Mouse (Mus musculus): ENCODE data around the gene Nrf1.

Gene Nrf1

DNA sequence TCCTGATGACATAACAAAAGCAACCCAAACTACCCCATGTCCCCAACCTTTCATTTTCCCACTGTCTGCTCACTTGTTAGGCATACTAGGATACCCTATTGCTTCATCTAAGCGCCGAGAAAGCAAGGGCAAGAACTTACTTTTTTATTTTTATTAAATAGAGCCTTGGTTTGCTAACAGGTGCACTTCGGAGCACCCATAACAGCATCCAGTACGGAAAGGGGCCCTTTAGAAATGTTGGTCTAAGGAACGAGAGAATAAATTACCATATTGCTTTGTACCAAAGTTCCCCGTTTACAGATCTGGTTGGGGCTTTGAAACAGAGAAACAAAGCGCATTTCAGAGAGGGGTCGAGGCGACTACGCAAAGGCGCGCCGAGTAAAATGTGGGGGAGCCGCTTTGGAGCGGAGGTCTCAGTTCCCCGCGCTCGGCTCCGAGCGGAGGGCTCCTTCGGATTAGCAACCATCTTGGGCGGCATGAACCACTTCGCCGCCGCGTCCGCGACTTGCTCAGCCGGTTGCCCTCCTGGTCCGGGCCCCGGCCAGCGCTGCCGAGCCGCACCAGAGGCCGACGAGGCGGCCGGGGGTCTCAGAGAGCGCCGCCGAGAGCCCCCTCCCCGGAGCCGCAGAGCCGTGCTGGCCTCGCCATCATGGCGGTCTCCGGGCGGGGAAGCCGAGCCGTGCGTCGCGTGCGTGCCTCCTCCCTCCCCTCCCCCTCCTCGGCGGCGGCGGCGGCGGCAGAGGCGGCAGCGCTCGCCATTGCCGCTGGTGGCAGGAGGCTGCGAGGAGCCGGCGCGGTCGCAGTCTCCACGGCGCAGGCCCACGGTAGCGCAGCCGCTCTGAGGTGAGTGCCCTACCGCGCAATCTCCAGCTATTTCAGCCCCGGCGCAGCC is at the start of gene Nrf1:
Gene Nrf1 (plus strand): TSS at position 718 of the 892 bp plus-strand sequence.
- DNase-seq, result peak; percentile 92

DNA sequence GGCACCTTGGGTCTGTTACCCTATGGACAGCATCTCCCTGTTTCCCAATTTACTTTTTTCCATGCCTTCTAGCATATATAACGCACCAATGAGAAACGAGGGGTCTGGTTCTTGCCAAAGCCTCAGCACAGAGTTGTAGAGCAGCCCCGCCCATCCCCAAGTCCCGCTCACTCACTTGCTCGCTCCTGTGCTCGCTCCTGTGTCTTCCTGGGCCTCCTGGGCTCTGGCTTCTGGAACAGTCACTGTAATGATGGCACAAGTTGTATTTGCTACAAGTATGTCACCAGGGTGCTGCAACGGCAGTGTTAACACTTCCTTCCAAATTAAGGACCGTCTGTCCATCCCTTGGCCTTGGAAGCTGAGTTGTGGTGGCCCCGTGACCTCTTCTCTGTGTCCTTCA is 49.6 kb upstream of the Nrf1 start:
- DNase-seq, result peak; percentile 33

DNA sequence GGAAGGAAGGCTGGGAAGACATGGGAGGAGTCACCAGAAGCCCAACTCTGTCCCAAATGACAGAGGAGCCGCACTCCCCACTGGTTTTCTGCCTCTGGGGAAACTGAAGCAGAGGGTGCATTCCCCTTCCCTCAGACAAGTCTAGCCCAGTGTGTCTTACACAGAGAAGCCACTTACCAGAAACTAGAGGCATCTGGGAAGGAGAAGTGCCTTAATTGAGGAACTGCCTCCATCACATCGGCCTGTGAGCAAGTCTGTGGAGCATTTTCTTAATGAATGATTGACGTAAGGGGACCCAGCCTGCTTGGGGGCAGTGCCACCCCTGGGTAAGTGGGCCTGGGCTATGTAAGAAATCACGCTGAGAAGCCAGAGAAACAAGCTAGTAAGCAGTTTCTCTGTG is 49.0 kb upstream of the Nrf1 start:
- DNase-seq, result no peak

DNA sequence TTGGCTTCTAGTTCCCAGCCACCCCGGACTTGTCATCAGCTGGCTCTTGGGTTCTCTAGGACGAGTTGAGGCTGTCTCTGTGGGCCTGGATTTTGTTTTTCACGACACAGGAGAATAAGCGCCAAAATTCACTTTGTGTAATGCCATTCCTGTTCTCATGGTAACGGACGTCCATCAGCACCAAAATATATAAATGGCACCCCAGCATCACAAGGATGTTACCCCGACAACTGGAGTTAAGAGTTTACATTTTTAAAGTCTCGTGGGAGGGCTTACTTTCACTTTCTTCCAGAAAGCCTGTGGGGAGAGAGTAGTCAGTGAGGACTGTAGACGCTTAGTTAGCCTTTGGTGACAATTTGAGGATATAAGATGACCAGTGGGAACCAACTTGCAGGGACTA is 45.2 kb upstream of the Nrf1 start:
- DNase-seq, result no peak

DNA sequence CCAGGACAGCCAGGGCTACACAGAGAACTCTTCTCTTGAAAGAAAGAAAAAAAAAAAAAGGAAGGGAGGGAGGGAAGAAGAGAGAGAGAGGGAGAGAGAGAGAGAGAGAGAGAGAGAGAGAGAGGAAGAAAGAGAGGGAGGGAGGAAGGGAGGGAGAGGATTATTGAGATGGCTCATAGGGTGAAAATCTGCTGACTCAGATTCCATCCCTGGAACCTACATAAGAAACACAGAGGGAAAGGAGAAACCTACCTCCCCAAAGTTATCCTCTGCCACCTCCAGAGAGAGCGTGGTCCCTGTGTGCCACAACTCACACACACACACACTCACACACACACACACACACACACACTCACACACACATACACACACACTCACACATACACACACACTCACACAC is 41.9 kb upstream of the Nrf1 start:
- no peak for DNase-seq

DNA sequence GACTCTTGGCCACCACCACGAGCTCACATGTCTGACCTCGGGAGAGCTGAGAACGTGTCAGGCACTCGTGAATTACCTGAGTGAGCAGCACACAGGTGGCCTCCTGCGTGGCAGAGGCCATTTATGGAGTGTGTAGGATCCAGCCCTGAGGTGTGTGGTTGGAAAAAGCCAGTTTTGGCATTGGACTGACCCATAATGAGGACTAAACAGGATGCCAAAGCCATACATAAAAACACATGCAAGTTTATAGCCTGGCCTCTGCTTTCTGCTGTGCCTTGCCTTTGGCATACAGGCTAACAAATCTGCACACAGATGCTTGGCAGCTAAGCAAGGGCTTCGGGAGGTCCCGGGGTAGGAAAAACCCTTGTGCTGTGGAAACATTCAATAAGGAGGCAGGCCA is 38.6 kb upstream of the Nrf1 start:
- no peak for DNase-seq

DNA sequence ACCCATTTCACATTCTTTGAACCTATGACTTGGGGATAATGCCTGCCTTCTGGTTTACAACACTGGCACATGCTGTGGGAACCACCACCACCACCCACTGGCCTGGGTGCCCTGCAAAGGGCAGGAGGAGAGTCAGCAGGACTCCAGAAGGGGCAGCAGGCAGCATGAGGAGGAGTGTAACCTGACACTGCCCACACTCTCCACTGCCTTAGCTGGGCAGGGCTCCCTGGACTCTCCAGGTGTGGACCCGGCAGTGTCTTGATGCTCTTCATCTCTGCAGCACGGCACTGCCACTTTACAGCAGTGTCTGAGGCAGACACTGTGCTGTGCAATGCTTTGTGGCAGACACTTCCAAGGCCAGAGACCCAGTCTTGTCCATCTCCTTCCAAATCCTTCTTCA is 34.3 kb upstream of the Nrf1 start:
- DNase-seq, result no peak

DNA sequence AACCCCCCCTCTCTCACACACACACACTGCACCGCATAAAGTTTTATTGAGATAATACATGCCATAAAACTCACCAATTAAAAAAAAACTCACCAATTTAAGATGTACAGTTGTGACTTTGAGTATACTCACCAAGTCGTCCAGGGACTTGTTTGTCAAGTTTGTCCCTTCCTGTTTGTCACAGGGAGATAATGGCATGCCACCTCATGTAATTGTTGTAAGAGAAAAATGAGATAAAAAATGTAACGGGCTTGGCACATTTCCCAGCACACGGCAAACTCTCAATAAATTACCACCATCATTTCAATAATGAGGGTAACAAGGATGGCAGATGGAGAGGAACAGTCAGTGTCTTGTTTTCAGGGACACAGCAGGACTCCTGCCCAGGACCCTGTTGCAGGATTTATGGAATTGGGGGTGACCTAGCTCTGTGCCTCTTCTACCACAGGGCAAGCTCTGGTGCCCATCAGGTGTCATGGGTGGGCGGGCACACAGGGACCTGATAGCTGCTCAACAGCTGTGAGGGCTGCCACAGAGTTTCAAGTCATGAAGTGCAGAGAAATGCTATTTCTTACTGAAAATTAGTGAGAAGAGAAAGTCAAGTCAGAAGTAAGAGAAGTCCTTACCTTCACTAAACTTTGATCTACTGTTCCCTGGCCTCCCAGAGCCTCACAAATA is 33.5 kb upstream of the Nrf1 start:
- DNase-seq, result no peak

DNA sequence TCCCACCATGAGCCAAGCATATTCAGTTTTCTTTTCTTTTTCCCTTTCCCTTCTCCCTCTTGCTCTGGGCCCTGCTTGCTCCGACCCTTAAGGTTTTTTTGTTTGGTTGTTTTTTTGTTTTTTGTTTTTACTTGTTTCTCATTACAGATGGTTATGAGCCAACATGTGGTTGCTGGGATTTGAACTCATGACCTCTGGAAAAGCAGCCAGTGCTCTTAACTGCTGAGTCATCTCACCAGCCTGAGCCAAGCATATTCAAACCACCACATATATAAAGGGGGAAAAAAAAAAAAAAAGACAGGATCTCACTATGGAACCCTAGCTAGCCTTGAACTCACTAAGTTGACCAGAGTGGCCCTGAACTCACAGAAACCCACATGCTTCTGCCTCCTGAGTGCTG is 26.5 kb upstream of the Nrf1 start:
- DNase-seq, result no peak

DNA sequence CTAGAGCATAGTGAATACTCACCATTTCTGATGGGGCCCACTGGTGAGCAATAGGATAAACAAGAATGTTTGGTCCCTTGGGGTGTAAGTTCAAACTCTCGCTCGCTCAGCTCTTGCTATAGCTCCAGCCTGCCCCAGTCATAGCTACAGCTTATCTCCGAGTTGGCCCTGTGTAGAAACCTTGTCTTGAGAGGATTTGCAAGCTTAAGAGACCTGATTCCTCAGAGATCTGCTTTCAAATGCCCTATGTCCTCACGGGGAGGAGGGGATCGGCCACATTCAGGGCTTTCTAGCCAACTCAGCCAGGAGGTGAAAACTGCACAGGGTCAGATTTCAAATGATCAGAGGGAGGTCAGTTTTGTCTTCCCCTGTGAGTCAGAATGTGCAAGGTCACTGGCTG is 26.1 kb upstream of the Nrf1 start:
- no peak for DNase-seq

DNA sequence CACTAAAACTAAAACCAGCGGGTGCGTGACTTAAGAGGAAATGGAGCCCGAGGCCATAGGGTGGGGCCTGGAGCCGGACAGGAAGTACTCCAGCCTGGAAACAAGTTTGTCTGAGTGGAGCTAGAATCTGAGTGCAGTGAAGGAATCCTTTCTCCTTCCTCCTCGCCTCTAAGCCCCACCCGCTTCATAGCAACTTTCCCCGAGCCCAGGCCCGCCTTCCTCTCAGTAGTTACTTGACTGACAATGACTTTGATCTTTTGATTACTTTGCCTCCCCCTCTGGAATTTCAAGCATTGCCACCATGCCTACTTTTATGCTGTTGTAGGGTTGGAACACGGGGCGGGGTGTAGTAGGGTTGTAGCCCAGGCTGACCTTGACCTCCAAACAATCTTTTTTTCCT is 21.0 kb upstream of the Nrf1 start:
- peak; percentile 86 for DNase-seq

DNA sequence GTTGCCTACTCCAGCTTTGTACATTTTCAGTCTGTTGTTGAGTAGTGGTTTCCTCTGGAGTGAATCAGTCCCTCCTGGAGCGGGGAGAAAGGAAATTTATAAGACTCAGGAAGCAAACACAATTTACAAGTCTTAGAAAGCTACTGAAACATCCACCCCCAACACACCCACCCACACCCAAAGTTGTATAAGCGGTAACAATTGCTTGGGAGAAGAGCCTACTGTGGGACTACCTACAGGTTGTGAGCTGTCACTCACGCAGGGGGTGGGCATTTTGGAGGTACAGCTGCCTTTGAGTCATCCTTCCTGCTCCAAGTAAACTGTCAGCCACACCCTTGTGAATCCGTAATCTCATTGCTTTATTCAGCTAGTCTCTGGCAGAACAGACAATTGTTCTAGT is 19.4 kb upstream of the Nrf1 start:
- DNase-seq, result no peak

DNA sequence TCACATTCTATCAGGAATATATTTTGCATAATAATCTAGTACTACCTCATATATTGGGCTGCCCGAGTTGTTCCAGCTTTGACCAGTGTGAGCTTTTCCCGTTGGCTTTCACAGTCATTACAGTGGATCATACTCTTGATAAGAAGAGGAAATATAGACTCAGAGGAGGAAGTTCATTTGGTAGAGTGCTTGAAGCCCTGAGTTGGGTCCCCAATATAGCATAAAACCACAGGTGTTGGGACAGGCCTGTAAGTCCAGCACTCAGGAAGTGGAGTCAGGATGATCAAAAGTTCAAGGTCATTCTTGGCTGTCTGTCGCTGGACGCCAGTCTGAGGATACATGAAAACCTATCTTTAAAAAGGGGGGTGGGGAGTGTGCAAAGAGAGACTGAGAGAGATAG is 12.7 kb upstream of the Nrf1 start:
- DNase-seq, result no peak

DNA sequence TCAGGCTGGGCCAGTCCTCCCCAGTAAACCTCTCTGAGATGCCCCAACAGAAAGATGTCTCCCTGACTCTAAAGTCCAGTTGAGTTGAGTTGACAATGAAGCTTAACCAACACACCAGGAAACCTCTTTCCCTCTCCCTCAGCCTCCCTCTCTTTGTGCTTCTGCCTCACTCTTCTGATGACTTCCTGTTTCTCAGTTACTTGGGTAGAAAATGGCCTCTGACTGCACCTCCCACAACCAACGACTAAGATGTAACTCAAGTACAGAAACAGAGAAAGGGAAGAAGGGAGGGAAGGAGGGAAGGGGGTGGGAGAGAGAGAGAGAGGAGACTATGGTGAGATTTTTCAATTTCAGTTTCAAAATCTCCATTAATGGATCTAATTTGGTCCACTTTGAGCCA is 6.3 kb upstream of the Nrf1 start:
- DNase-seq, result no peak

DNA sequence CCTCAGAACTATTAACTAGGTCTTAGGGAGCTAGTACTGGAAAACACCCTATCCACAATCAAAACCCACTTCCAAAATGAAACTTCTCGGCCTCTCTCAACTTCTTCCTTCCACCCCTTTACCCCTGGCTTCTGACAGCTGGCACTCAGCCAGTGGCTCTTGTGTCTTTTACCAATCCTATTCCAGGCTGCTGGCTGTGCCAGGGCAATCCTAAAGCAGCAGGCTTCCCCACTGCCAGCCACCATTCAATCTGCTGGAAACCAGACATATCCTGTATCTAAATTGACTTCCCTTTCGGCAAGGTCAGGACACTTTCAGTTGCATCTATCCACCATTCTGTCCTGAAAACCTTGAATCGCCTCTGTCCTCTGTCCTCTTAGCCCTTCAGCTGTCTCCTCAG is 5.3 kb upstream of the Nrf1 start:
- no peak for DNase-seq

DNA sequence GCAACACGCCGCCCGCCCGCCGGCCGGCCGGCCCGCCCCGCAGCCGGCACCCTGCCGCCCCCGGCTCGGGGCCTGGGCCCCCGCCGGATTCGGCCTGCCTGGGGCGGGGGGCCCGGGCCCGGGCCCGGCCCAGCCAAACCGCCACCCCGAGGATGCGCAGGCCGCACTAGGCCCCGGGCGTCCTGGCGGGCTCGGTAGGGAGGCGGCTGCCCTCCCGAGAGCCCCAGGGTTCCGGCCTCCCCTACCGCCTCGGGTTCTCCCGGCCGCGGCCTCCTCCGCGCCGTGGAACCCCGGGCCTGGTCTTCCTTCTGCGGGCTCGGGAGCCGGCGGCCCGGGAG is 344 bp downstream of the Nrf1 start:
- no peak for DNase-seq

DNA sequence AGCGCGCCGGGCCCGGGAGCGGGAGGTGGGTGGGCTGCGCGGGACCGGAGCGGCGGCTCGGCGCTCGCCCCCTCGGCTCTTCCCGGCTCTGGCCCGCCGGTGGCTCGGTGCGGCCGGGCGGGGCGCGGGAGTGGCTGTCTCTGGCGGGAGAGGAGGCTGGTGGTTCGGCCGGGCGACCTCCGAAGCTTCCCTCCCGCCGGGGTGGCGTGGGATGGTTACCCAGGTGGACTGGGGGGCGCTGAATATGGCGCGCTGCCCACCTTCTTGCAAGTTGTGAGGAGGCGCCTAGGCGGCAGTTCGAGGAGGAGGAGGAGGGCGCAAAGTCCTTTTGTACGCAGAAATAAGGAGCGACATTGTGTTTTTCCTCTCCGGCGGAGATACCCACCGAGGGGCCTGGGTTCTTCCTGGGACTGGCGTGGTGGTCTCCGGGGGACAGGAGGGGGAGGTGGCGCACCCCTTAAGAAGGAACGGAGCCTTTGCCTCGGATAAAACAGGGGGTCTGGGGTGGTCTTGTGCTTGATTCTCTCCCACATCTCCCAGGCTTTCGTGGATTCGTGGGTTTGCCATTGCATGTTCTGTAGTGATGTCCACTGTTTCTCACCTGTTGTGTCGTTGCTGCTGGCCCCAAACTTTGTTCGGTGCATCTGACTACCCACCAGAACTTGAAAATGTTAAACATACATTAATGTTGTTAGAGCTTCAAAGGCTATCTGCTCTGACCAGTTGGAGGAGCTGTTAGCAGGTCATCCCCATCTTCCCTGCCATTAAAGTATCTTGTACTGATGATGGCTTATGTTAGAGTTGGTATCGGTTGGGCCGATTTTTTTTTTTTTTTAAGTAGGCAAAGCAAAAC is 939 bp downstream of the Nrf1 start:
- peak; percentile 51 for DNase-seq

DNA sequence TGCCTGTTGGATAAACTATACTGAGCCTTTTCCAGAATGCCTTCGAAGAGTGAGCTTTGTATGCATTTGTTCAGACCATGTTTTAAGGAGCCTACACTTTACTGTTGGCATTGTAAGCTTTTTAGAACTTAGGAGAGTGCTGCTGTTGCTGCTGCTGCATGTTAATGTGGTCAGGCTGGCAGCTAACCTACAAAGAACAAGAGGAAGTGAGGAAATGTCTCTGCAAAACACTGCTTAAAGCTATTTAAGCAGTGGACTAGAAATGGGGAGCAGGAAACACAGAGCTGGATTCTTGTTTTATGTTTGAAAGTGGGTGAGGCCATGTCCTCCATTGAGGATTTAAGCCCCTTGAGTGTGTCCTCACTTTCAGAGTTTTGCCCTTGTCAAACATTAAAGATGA is 5.3 kb downstream of the Nrf1 start:
- peak; percentile 40 for DNase-seq

DNA sequence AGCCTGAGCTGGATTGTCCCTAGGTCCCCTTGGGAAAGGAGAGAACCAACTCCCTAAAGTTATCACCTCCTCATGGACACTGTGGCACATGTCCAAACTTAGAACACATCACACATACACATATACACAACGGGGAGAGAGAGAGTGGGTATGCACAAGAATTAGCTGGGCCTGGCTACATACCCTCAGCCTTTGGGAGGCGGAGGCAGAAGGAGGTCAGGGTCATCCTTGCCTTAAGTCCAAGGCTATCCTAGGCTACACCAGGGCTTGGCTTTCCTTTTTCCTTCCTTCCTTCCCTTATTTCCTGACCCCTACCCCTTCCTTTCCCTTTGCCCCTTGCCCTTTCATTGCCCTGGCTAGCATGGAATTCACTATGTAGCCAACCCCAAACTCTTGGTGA is 14.8 kb downstream of the Nrf1 start:
- DNase-seq, result no peak

DNA sequence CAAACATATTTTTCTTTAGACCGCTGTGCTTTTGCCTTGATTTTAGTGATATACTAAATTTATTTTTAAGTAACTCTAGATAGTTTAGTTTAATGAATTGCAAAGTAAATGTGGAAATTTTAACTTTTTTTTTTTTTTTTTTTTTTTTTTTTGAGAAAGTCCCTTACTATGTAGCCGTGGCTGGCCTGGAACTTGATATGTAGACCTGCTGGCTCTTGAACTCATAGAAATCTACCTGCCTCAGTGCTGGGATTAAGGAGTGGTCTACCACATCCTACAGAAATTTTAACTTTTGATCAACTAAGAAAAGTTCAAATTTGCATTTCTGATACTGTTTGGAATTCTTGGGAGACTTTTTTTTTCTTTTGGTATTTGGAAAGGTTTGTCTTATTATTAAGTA is 17.6 kb downstream of the Nrf1 start:
- DNase-seq, result no peak

DNA sequence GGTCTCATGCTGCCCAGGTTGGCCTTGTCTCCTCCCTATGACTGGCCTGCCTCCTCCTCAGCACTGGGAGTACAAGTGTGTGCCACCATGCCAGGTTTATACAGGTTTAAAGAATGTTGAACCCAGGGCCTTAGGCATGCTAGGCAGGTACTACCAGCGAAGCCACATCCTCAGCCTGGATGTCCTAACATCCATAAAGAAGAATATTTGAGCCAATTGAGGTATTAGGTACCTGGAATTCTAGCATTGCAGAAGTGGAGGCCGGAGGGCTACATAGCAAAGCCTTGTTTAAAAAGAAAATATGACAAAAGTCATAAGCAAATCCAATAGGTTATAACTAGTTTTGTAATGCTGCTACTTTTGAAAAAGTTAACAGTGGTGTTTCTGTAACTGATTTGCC is 19.0 kb downstream of the Nrf1 start:
- DNase-seq, result no peak

DNA sequence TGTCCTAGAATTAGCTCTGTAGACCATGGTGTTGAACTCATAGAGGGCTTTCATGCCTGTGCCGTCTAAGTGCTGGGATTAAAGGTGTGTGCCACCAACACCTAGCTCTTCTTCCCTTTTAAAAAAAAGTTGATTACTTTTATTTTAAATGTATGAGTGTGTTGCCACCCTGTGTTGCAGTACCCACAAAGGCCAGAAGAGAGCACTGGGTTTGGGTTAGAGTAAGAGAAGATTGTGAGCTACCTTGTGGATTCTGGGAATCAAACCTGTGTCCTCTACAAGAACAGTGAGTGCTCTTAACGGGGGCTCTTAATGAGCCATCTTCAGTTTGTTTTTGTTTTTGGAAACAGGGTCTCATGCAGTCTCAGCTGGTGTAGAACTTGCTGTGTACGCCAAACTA is 24.7 kb downstream of the Nrf1 start:
- DNase-seq, result peak; percentile 15

DNA sequence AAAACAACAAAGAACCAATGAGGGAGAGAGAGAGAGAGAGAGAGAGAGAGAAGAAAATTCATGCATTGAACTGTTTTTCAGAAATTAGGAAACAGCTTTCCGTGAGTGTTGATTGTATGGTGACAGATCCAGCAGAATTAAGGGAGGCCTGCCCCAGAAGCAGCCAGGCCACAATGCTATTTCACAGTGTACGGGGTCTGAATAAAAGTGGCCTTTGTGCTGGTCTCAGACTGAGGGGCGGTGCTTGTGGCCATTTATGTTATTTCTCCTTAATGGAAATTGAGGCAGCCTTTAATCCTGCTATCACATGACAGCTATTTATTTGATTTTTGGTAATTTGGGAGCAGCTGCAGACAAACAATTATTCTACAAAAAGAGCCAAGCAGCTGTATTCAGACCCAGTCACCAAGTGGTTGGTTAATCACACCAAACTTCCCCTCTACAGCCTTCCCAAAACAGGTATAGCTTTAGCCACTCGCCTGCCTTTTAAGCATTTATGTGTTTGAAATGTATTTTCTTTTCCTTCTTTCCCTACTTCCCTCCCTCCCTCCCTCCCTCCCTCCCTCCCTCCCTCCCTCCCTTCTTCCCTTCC is 31.2 kb downstream of the Nrf1 start:
- DNase-seq, result no peak
